Mouse (Mus musculus) urinary bladder, adult 2 months (tissue): ENCODE results near the gene Gm10750. TPM values are rescaled to one million over a fixed set of nuclear protein-coding genes. Genes with fewer than 3 reads are reported as not detected.
"Not testable (repeated sequence)": the region's sequence is repeated elsewhere in the genome, so short reads cannot be mapped to it uniquely, and the experiment has no call there.

Source experiments
- DNase-seq: peaks from one replicate; pipeline ENCODE4 v3.0.0; 2022; ENCODE audit warnings: low spot score
- polyA plus RNA-seq: library from polyadenylated mRNA; depleted of rRNA; stranded (reverse); fragments of >200 nt; gene quantifications from 2 replicates; pipeline ENCODE4 v1.2.3, GENCODE M21; 2012; rRNA removed

Gene Gm10750
- polyA plus RNA-seq: not detected in 2 replicates

- not testable (repeated sequence) for DNase-seq
These were observed at the start of gene Gm10750 for GRCm38 (mm10) chr2:149017137-149017536. TSS of gene Gm10750 (minus strand) at chr2:149017237.

GRCm38 (mm10) chr2:149004826-149005225 lies 12.2 kb downstream of the Gm10750 start:
- DNase-seq: no peak

GRCm38 (mm10) chr2:149003151-149003550 lies 13.9 kb downstream of the Gm10750 start, which contains the start of gene Gm1330:
TSS of gene Gm1330 (minus strand) at chr2:149003251.
- no peak for DNase-seq

GRCm38 (mm10) chr2:148995133-148995532 lies 21.9 kb downstream of the Gm10750 start:
- no peak for DNase-seq

Other genes starting within 250 kb of the Gm10750 start
- not detected in 2 replicates for gene Cst11, start 245.7 kb downstream of the Gm10750 start, polyA plus RNA-seq
- not detected in 2 replicates for gene 8030411F24Rik, start 235.2 kb downstream of the Gm10750 start, polyA plus RNA-seq
- not detected in 2 replicates for gene Cst12, start 227.9 kb downstream of the Gm10750 start, polyA plus RNA-seq
- not detected in 2 replicates for gene Cst8, start 218.5 kb downstream of the Gm10750 start, polyA plus RNA-seq
- not detected in 2 replicates for gene Cst13, start 197.2 kb downstream of the Gm10750 start, polyA plus RNA-seq
- not detected in 2 replicates for gene Cst9, start 182.1 kb downstream of the Gm10750 start, polyA plus RNA-seq
- not detected in 2 replicates for gene 9230104L09Rik, start 152.2 kb downstream of the Gm10750 start, polyA plus RNA-seq
- 1,153 and 1,196 TPM in 2 replicates for gene Cst3, start 141.5 kb downstream of the Gm10750 start, polyA plus RNA-seq
- not detected in 2 replicates for gene Gm1330, start 14.0 kb downstream of the Gm10750 start, polyA plus RNA-seq